Mouse (Mus musculus) kidney, adult 2 months (tissue): ENCODE results near the gene Acot11.

ENCODE experiments used
- CTCF ChIP-seq: fragments of 200-500 bp; conservative IDR thresholded peaks from 2 replicates; pipeline ENCODE4 v1.5.1; 2011; ENCODE audit warnings: low read depth, mild to moderate bottlenecking, control low read depth, low read length, moderate library complexity, mixed read lengths; ENCODE audit not compliant: insufficient read depth, insufficient read length
- POLR2A ChIP-seq: fragments of 200-500 bp; IDR thresholded peaks from one replicate; pipeline ENCODE4 v1.6.1; 2011; ENCODE audit warnings: low read depth, low read length, control low read depth

DNA sequence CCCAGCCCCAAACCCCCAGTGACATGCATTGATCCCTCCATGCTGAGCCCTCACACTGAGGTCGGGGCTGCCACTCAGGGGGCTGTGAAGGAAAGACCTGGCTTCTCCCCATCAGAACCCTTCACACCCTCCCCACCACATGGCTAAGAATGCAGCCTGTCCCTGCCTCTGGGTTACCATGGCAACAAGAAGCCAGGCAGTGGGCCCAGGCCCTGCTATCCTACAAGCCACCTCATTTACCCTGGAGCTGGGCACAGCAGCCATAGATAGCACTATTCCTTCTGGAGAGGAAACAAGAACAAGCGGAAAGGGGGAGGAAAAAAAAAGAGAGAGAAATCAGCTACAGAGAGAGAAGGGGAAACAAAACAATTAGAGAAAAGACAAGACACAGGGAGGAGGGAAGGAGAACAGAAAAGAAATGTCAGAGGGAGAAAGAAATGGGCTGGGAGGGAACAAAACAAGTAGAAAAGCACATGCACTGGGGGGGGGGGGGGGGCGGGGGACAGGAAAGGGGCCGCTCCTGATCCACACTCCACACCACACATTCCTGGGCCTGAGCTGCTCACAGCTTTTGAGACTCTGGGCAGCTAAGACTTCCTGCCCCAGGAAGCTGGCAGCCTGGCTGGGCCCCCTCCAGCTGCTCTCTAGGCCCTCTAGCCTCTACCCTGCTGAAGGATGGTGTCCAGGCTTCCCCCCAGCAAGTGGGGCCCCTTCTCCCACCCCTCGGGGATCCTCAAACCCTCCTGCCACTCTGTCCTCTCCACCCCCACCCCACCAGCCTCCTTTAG is 18.9 kb downstream of the Acot11 start:
- TF ChIP-seq CTCF (no peak), POLR2A (no peak)
